Mouse (Mus musculus): ENCODE results near the gene Cdc6.

The Cdc6 gene

DNA sequence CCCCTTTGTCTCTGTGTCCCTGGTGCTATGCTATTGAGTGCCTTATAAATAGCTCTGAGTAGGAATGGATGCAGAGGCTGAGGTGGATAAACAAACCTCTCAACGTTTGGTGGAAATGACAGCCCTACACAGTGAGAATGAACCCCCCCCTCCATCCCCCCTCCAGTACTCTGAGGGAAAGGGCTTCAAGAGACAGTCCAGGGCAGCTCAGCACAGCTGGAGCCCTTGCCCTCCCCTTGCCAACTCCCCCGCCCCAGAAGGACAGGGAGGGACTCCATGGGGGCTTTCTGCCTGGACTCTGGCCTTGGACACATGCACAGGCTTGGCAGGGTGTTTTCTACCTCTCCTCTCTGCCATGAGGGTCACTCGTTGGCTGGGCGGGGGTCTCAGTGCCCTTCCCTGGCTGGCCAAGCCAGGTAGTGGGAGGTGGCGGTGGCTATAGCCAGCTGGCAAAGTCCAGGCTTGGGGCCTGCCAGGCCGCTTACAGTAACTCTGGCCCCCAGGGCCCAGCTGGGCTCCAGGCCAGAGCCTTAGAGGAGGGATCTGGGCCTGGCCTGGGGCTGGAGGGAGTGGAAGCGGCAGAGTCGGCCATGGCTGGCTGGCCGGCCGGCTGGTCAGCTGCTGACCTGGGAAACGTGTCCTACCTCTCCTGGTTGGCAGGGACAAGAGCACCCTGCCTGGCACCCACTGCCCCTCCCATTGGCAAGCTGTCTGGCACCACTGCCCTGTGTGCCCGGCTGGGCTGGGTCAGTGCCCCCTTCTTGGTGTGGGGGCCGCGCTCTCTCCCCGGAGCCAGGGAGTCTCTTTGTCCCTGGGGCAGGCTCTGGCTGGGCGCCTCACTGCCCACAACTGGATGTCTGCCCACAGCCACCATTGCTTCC, 43.7 kb downstream of the Cdc6 start:
- in situ Hi-C loops (cut with MboI; ENCODE audit: low pct_unique_long_range_greater_than_20kb in 1 of 2, low sequenced_read_pairs in 2 of 2, unreplicated experiment in 1 of 2) = no loop called here

DNA sequence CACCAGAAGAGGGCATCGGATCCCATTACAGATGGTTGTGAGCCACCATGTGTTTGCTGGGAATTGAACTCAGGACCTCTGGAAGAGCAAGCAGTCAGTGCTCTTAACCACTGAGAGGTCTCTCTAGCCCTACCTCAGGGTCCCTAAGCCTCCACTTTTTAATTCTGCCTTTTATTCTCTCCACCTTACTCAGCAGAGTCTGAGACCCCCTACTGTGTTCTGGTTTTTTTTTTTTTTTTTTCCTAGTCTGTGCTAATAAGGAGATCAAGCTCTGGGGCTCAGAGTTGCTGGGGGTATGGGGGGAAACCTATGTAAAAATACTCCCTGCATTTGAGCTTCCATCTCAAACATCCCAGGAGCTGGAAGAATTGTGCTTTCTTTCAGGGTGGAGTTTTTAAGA, 44.5 kb downstream of the Cdc6 start:
- in situ Hi-C loops (cut with MboI; ENCODE audit: low pct_unique_long_range_greater_than_20kb in 1 of 2, low sequenced_read_pairs in 2 of 2, unreplicated experiment in 1 of 2) = no loop called here

GRCm38 (mm10) chr11:98952736-98953135, 45.1 kb downstream of the Cdc6 start:
- in situ Hi-C loops (cut with MboI; ENCODE audit: low pct_unique_long_range_greater_than_20kb in 1 of 2, low sequenced_read_pairs in 2 of 2, unreplicated experiment in 1 of 2) = no loop called here

DNA sequence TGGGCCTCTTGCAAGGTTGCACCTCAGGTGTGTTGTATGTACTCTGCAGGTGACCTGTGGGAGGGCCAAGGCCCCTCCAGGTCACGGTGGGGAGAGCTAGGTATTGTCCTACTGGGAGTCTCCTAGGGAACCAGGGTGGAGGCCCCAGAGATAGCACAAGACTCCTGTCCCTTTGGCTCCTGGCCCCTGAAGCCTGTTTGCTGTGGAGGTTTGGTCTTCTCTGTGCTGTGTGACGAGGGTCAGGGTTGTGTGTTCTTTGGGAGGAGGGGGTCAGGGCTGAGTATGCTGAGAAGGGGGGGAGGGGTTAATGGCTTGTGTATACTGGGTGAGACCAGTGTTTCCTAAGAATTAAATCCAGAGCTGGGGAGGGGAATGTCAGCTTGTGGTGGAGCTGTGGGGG, 45.8 kb downstream of the Cdc6 start:
- in situ Hi-C loops (cut with MboI; ENCODE audit: low pct_unique_long_range_greater_than_20kb in 1 of 2, low sequenced_read_pairs in 2 of 2, unreplicated experiment in 1 of 2) = no loop called here

GRCm38 (mm10) chr11:98953835-98954320, 46.3 kb downstream of the Cdc6 start:
- in situ Hi-C loops (cut with MboI; ENCODE audit: low pct_unique_long_range_greater_than_20kb in 1 of 2, low sequenced_read_pairs in 2 of 2, unreplicated experiment in 1 of 2) = no loop called here

- in situ Hi-C loops (cut with MboI; ENCODE audit: low pct_unique_long_range_greater_than_20kb in 1 of 2, low sequenced_read_pairs in 2 of 2, unreplicated experiment in 1 of 2) = no loop called here
Observed at GRCm38 (mm10) chr11:98954373-98954772, 46.8 kb downstream of the Cdc6 start.

DNA sequence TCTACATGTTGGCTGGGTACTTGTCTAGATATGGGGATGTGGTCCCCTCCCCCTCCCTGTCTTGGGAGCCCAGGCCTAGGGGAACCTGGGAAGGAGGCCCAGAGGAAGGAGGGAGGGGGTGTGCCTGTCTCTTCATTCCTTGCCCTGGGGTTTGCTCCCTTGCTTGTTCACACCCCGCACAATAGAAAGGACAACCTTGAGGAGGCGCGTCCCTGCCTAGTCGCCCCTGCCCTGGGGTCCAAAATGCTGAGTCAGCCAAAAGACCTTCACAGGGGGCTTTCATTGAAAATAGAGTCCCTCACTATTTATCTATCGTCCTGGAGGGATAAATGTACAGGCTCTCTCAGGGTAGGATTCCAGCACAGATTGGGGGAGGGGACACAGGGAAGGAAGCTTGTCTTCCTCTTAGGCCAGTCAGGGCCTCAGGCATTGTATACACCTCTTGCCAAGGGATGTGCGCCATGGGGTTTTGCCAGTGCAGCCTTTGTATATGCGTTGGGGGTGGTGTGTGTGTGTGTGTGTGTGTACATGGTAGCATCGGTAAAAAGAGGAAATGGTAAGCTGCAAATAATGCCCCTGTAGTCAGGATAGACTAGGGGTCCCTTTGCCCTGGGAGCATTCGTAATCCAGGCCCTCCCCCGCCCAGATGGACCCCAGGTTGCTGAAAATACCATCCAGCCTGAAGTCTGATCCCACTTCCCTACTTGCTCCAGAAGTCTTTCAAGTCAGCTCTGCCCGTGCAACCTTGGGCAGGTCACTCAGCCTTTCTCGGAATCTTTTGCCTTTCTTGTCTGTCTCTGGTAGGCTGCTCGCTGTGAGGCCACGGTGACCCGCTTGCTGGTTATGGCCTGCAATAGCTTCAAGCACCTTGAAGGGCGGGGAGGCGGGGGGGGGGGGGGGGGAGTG, 47.5 kb downstream of the Cdc6 start:
- in situ Hi-C loops (cut with MboI; ENCODE audit: low pct_unique_long_range_greater_than_20kb in 1 of 2, low sequenced_read_pairs in 2 of 2, unreplicated experiment in 1 of 2) = no loop called here

DNA sequence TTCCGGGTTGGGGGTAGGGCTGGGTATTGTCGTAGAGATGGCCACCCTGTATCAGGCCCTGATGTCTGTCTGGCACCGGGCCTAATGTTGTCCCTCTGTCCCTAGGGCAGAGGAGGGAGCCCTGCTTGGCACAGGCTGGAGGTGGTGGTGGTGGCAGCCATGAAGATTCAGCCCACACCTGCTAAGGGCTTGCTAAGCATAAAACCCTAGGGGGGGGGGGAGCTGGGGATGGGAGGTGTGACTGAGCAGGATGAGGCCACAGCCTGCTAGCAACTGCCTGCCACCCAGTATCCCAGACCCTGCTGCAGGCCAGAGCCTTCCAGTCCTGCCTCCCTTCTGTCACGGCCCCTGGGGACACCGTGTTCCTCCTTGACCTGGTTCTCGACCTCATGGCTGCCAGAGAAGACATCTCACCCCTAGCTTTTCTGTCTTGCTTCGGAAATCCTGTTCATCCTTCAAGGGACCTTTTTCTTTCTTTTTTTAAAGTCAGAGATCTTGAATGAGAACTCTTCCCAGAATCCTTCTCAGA, 48.2 kb downstream of the Cdc6 start:
- in situ Hi-C loops (cut with MboI; ENCODE audit: low pct_unique_long_range_greater_than_20kb in 1 of 2, low sequenced_read_pairs in 2 of 2, unreplicated experiment in 1 of 2) = no loop called here

GRCm38 (mm10) chr11:98956340-98956739, 48.7 kb downstream of the Cdc6 start:
- in situ Hi-C loops (cut with MboI; ENCODE audit: low pct_unique_long_range_greater_than_20kb in 1 of 2, low sequenced_read_pairs in 2 of 2, unreplicated experiment in 1 of 2) = no loop called here

DNA sequence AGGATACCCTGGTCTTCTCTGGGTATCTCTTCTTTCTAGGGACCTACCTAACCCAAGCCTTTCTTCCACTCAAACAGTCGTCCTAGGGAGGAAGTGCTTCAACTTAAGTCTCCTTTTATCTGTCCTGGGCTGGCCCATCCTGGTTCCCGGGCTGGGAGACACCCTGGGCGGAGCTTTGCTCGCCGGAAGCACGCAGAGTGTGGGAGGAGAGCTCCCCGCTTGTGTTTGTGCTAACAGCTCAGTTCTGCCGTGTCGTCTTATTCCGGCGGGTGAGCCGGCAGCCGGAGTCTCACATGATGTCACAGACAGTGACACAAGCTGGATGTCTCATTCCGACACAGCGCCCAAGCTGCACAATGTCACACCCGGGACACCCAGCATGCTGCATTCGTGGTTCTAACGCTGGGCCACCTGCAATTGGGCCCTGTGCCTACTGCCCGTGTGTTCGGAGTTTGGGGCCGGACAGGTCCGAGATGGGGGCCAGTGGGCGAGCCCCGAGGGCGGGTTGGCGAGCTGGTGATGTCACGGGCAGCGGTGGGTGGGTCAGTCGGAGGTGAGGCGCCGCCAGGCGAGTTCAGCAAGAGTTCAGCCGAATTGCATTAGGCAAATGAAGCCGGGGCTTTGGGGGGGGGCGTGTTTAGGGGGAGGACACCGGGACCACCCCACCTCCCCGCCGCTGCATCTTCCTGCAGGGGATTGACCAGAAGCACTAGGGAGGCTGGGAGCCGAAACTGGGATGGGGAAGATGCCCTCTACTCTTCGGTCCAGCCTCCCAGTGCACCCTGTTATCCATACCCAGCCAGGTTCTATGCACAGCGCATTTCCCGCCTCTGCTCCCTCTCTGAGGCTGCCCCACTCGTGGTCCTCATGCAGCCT, 52.1 kb downstream of the Cdc6 start:
- in situ Hi-C loops (cut with MboI; ENCODE audit: low pct_unique_long_range_greater_than_20kb in 1 of 2, low sequenced_read_pairs in 2 of 2, unreplicated experiment in 1 of 2) = no loop called here

- in situ Hi-C loops (cut with MboI; ENCODE audit: low pct_unique_long_range_greater_than_20kb in 1 of 2, low sequenced_read_pairs in 2 of 2, unreplicated experiment in 1 of 2) = no loop called here
Observed at GRCm38 (mm10) chr11:98960313-98960906, 52.8 kb downstream of the Cdc6 start.

DNA sequence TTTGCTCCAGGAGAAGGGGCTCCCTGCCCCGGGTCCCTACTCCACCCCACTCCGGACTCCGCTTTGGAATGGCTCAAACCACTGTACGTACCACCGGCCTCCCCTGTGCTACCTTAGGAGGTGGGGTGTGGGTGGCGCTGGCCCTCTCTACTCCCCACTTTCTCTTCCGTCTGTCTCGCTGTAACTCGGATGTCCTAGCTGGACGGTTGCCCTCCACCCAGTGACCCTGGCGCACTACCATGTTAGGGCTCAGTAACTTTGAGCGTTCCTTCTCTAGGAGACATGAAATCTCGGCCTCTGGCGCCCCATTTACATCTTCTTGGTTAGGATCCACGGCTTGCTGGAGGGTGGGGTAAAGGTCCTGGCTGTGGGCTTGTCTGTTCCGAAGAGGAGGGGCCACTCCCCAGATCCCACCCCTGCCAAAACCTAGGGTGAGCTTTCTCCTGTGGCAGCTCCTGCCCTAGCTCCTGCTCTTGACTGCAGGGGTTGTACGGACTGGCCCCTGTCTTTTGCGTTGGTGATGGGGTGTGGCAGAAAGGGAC, 53.5 kb downstream of the Cdc6 start:
- in situ Hi-C loops (cut with MboI; ENCODE audit: low pct_unique_long_range_greater_than_20kb in 1 of 2, low sequenced_read_pairs in 2 of 2, unreplicated experiment in 1 of 2) = no loop called here

- in situ Hi-C loops (cut with MboI; ENCODE audit: low pct_unique_long_range_greater_than_20kb in 1 of 2, low sequenced_read_pairs in 2 of 2, unreplicated experiment in 1 of 2) = no loop called here
Observed at GRCm38 (mm10) chr11:98961766-98962165, 54.2 kb downstream of the Cdc6 start.

- in situ Hi-C loops (cut with MboI; ENCODE audit: low pct_unique_long_range_greater_than_20kb in 1 of 2, low sequenced_read_pairs in 2 of 2, unreplicated experiment in 1 of 2) = no loop called here
Observed at GRCm38 (mm10) chr11:98962421-98963095, 55.0 kb downstream of the Cdc6 start.

GRCm38 (mm10) chr11:98963191-98964021, 55.8 kb downstream of the Cdc6 start:
- in situ Hi-C loops (cut with MboI; ENCODE audit: low pct_unique_long_range_greater_than_20kb in 1 of 2, low sequenced_read_pairs in 2 of 2, unreplicated experiment in 1 of 2) = no loop called here

- in situ Hi-C loops (cut with MboI; ENCODE audit: low pct_unique_long_range_greater_than_20kb in 1 of 2, low sequenced_read_pairs in 2 of 2, unreplicated experiment in 1 of 2) = no loop called here
Observed at GRCm38 (mm10) chr11:98964201-98964615, 56.6 kb downstream of the Cdc6 start.

Data from mouse embryonic stem cell (cell line).